Mouse (Mus musculus): ENCODE results near the gene Kif3c. TPM values are rescaled to one million over a fixed set of nuclear protein-coding genes. Genes with fewer than 3 reads are reported as not detected.

Gene Kif3c
- total RNA-seq, 4 experiments from 2014 or later = 27.2 to 48.0 (median 33.1) TPM

DNA sequence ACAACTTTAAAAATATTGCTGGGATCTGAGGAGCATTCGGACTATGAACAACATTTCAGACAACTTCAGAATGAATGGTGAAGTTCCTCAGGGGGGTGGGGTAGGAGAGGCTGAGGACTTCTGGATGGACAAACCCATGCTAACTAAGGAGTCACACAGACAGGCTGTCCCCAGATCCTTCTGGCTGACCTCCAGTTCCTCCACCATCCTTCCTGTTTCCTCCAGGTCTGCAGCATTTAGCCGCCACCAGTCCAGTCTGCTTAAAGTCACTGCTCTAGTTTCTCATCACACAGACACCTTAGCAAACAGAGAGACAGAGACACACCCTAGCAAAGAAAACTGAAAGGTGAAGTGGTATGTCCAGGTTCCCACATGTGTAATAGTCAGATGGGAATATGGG, 59.2 kb downstream of the Kif3c start:
- no peak for DNase-seq (ENCODE audit: low spot score in 2 of 2)

DNA sequence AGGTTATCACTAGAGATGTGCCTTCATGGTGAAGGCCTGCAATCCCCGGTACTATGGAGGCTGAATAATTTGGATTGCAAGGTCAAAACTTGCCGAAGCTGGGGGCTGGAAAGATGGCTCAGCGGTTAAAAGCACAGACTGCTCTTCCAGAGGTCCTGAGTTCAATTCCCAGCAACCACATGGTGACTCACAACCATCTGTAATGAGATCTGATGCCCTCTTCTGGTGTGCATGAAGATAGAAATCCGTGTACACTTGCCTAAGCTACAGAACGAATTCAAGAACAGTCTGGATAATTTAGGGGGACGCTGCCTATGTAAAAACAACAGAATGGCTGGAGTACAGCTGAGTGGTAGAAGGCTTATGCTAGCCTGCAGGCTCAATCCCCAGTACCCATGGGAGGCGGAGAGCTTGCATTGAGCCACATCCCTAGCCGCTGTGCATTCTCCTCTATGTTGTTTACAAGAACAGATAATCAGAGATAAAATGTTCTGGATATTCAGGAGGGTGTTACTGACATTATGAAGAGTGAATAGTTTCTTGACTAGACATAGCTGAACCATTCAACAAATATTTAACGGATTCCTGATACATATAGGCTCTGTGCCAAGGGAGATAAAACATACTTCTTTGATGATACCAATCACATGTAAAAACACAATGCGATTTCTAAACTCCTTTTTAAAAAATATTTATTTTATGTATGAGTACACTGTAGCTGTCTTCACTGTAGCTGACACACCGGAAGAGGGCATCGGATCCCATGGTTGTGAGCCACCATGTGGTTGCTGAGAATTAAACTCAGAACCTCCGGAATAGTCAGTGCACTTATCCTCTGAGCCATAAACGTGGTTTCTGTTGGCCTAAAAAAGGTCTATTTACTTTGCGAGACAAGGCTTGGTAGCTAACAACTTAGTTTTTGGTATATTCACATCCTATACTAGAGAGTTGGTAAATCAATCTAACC, 60.7 kb downstream of the Kif3c start:
- no peak for DNase-seq (ENCODE audit: low spot score in 2 of 2)

DNA sequence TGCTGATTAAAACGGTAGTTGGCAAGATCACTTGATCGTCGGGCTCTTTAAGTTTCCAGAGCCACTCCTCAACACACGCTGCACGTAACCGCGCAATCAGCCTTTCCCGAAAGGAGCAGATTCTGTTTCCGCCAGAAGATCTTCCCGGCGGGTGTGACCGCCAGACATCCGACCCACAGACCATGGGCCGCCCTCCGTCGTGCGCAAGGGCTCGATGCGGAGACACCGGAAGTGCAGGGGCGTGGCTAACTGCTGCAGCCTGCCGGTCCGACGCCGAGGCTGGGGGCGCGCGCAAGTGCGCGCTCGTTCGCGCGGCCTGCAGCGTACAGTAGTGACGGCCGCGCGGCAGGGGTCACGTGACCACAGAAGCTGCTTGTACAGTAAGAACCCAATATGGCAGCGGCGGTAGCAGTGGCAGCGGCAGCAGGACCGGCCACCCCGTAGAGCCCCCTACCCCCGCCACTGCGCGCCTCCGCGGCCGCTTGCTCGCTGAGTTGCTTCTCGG, 61.6 kb downstream of the Kif3c start, which contains the start of gene Asxl2:
Gene Asxl2, plus strand, starts transcription at position 328 of the 505 bp plus-strand sequence.
- peak; percentile 99 to 100 for DNase-seq (ENCODE audit: low spot score in 2 of 2)

DNA sequence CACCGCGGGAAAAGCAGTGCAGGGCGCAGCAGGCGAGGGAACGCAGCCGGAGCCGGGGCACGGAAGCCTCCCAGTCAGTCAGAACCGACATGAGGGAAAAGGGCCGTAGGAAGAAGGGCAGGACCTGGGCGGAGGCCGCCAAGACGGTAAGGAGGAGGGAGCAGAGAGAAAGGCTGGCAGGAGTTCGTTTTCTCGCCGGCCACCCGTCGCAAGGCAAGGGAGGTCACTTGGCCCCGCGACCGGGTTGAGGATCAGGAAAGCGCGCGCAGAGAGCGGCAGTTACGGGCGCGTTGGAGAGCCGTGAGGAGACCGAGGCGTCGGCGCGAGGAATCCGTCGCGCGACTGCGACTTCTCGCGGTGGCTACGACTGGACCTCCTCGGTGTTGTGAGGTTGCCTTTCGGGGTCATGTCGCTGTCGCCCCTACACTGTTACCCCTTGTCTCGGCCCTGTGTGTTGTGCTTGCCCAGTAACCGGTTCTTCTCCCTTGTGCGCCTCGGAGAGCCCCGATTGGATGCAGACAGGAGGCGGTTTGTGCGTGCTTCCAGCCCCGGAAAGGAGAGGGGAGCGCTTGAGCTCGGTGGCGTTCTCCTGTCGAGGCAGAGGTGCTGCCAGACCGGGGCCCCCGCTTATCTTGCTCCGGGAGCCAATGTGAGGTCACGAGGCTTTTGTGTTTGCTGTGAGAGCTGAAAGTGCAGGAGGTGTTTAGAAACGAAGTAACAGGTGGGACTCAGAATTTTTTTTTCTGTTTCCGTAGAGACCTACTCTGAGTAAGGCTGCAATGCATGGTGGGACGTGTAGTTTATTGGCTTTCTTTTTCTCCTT, 62.3 kb downstream of the Kif3c start:
- DNase-seq (ENCODE audit: low spot score in 2 of 2) = peak; percentile 44 to 47

DNA sequence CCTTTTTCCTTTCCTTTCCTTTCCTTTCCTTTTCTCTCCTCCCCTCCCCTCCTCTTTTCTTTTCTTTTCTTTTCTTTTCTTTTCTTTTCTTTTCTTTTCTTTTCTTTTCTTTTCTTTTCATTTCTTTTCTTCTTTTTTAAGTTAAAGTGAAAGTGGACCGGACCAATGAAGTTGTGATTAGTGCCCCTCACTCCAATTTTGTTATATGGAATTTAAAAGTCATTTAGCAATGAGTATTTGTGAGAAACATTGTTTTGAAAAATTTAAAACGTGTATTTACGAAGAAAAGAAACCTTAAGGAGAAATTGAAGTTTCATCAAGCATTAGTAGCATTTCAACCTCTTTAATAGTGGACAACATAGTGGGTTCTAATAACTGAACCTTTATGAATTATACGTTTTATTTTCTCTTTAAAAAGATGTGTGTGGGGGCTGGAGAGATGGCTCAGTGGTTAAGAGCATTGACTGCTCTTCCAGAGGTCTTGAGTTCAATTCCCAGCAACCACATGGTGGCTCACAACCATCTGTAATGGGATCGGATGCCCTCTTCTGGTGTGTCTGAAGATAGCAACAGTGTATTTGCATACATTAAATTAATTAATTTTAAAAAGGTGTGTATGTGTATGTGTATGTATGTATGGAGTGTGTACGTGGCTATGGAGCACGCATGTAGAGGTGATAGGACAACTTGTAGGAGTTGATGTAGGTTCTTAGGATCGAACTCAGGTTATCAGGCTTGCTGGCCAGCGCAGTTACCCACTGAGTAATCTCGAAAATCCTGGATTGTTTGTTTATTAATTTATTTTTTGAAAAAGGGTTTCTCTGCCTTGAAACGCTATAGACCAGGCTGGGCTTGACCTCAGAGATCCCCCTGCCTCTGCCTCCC, 63.2 kb downstream of the Kif3c start:
- DNase-seq (ENCODE audit: low spot score in 2 of 2) = no peak

DNA sequence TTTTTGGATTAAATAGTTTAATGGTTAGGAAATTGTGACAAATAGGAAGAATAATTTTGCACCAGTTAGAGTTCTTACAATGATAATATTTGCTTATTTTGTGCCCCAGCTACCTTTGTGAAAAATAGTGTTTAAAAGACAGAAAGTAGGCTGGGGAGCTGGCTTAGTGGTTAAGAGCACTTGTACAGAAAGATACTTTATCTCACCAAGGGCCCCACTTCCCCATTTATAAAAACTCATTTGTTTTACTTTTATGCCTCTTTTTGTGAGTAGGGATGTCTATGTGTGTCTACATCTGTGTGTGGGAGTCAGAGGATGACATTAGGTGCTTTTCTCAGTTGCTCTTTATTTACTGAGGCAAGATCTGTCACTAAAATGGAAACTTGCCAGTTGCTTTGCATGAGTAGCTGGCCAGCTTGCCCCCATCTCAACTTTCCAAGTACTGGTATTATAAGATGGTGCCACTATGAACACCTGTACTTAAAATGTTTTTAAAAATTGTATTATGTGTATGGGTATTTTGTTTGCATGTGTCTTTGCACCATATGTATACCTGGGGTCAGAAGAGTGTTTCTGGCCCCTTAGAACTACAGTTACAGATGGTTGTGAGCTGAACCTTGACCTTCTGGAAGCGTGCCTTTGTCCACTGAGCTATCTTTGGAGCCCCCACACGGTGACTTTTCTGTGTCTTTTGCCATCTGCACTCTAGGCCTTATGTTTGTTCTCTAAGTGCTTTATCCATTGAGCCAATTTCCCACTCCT, 64.9 kb downstream of the Kif3c start:
- DNase-seq (ENCODE audit: low spot score in 2 of 2) = no peak

DNA sequence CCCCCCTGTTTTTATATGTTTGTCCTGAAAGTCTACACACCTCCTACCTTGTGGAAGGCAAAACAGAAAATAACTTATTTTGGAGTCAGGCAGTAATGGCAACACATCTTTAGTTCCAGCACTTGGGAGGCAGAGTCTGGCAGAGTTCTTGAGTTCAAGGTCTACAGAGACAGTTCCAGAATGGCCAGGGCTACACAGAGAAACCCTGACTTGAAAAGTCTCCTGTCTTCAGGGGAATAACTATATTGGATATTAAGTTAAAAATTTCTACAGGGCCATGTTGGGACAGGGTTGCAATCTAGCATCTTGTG, 65.5 kb downstream of the Kif3c start:
- no peak for DNase-seq (ENCODE audit: low spot score in 2 of 2)

DNA sequence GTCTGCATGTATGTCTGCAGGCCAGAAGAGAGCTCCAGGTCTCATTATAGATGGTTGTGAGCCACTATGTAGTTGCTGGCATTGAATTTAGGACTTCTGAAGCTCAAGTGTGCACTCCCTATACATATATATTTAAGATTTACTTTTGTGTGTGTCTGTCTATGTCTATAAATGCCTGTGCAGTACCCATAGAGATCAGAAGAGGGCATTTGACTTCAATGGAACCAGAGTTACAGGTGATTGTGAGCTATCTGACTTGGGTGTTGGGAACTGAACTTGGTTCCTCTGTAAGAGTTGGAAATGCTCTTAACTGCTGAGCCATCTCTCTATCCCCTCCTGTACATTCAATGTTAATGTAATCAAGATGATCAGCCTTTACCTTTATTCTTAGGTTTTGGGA, 66.1 kb downstream of the Kif3c start:
- DNase-seq (ENCODE audit: low spot score in 2 of 2) = no peak

DNA sequence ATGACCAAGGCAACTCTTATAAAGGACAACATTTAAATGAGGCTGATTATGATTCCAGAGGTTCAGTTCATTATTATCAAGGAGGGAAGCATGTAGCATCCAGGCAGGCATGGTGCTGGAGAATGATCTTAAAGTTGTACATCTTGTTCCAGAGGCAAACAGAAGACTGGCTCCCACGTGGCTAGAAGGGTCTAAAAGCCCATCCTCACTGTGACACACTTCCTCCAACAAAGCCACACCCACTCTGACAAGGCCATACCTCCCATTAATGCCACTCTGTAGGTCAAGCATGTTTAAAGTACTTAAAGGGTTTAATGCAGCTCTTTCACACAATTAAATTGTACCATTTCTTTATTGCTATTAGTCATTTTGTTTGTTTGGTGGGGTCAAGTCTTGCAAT, 68.8 kb downstream of the Kif3c start:
- DNase-seq (ENCODE audit: low spot score in 2 of 2) = no peak

DNA sequence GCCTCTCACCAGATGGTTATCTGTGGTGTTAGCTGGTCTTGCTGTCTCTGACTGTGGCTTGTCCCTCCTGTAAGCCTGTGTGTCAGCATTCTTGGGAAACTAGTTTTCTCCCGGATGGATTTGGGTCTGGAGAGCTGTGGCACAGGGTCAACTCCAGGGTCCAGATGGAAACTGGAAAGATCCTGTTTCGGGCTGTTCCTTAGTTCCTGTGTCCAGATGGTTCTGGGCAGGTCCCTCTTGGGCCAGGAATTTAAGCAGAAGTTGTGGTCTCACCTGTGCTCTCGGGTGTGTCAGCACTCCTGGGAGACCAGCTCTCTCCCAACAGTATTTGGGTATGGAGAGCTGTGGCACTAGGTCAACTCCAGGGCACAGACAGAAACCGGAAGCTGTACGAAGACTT, 71.5 kb downstream of the Kif3c start:
- DNase-seq (ENCODE audit: low spot score in 2 of 2) = no peak

DNA sequence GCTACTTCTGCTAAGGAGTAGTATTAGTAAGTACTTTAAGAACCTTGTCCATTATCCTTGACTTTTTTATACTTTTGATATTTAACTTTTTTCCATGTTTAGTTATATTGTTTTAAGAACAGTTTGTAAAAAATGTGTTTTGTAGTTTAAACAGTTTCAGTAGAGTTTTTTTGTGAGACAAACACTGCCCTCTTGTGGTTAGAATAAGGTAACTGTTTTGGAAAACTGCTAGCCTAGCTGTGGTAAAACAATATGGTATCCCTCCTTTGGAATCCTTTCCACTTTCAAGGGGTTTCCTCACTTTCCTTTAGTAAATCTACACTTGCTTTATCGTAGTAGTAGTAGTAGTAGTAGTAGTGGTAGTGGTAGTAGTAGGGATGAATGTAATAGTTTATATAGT, 72.9 kb downstream of the Kif3c start:
- DNase-seq (ENCODE audit: low spot score in 2 of 2) = no peak

DNA sequence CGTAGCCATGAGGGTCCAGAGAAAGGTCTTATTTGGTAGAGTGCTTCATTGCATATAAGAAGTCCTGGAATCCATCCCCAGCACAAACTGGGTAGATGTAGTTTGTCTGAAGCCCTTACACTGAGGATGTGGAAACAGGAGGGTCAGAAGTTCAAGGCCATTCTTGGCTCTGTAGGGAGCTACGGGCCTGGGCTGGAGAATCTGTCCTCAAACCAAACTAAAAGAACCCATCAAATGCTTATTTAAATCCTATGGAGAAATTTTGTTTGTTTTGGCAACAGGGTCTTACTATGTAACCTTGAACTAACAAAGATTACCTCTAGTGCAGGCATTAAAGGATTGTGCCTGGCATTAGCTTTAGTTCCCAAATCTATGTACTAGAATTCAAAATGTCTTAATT, 76.0 kb downstream of the Kif3c start:
- no peak for DNase-seq (ENCODE audit: low spot score in 2 of 2)

DNA sequence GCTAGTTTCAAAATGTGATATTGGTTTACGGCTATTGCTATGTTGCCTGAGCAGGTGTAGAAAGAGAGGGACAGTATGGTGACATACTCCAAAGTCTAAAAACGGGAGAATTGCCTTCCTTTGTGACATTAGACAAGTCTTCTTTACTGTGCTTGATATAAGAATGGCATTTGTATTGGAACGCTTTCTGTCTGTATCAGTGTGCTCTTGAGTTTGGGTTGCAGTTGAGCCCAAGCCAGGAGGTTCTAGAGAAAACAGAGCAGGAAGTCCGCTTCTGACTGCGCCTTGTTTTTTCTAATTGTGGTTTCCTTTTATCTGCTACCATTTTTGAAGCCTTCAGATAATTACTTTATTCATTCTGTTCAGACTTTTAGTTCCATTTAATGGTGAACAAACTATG, 76.4 kb downstream of the Kif3c start:
- no peak for DNase-seq (ENCODE audit: low spot score in 2 of 2)

DNA sequence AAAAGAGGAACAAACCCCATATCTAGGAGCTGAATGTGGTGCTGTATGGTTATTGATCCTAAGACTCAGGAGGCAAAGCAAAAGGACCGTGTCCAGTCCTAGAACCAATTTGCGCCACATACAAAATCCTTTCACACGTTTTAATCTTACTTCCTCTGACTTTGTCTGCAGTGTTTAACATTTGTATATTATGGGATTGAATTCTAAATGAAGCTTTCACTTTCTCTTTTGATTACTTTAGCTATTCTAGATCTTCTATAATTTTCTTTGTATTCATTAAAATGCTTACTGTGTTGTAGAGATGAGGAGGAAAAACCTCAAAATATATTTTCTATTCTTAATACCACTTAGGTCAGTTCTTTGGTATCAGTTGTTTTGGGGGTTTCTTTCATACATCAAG, 88.6 kb downstream of the Kif3c start:
- no peak for DNase-seq (ENCODE audit: low spot score in 2 of 2)

Other genes starting within 250 kb of the Kif3c start
- 100 to 1,000 TPM; 283 to 320 (median 303) TPM for gene Rab10, start 55.2 kb upstream of the Kif3c start, total RNA-seq (2022)
- 10 to 100 TPM; 15.8 to 19.9 (median 18.4) TPM for gene Asxl2, start 61.7 kb downstream of the Kif3c start, total RNA-seq (2022)
- gene Dtnb, start 207.2 kb downstream of the Kif3c start, total RNA-seq (2022) = 1 to 10 TPM; 1.4 to 9.8 (median 5.4) TPM